Mouse (Mus musculus) midbrain, embryonic 12.5 days (tissue): ENCODE results near the gene Map7d2. TPM values are rescaled to one million over a fixed set of nuclear protein-coding genes. Genes with fewer than 3 reads are reported as not detected.
"Not testable (repeated sequence)": the region's sequence is repeated elsewhere in the genome, so short reads cannot be mapped to it uniquely, and the experiment has no call there.

Experiments
- ATAC-seq: fragments of 200-750 bp; cut with Nextera tagmentation; 2 replicates; pipeline ENCODE4 v1.8.0; 2017; ENCODE audit warnings: low read depth, moderate TSS enrichment, moderate library complexity; ENCODE audit not compliant: low FRiP score
- H3K27ac ChIP-seq: fragments of 300-500 bp; sonication (generic); replicated peaks from 2 replicates; pipeline ENCODE4 v1.5.1; 2016; ENCODE audit warnings: mild to moderate bottlenecking
- H3K27me3 ChIP-seq: fragments of 300-500 bp; sonication (generic); 2 replicates; pipeline ENCODE4 v1.6.1; 2016; ENCODE audit warnings: mild to moderate bottlenecking
- H3K36me3 ChIP-seq: fragments of 300-500 bp; sonication (generic); 2 replicates; pipeline ENCODE4 v1.6.1; 2016
- H3K4me1 ChIP-seq: fragments of 300-500 bp; sonication (generic); 2 replicates; pipeline ENCODE4 v1.6.1; 2016
- H3K4me2 ChIP-seq: fragments of 300-500 bp; sonication (generic); replicated peaks from 2 replicates; pipeline ENCODE4 v1.6.1; 2016; ENCODE audit warnings: mild to moderate bottlenecking, moderate library complexity
- H3K4me3 ChIP-seq: fragments of 300-500 bp; sonication (generic); 2 replicates; pipeline ENCODE4 v1.5.1; 2016; ENCODE audit warnings: mild to moderate bottlenecking
- H3K9ac ChIP-seq: fragments of 300-500 bp; sonication (generic); replicated peaks from 2 replicates; pipeline ENCODE4 v1.6.1; 2016; ENCODE audit warnings: mild to moderate bottlenecking, moderate library complexity
- H3K9me3 ChIP-seq: fragments of 300-500 bp; sonication (generic); 2 replicates; pipeline ENCODE4 v1.6.1; 2016; ENCODE audit warnings: mild to moderate bottlenecking
- WGBS: fragments of 180-500 bp; shearing (Covaris S2); methylation state at CpG from one replicate; pipeline ENCODE4 v1.1.7; 2016; 5-methylcytosine and 5-hydroxymethylcytosine counted together
- polyA plus RNA-seq: library from polyadenylated mRNA; unstranded; fragments of >200 nt; fragmentation: Nextera tagmentation; extraction: Ambion mirVana; gene quantifications from 2 replicates; pipeline ENCODE4 v1.2.1, GENCODE M21; 2016

Gene Map7d2
- 14.1 and 21.8 TPM in 2 replicates for polyA plus RNA-seq

GRCm38 (mm10) chrX:159414130-159414828 is at the start of gene Map7d2:
Gene Map7d2 (plus strand): TSS chrX:159414572.
- peak within 1 kb of the TSS; percentile 65 for H3K4me3 ChIP-seq
- no peaks in the 10 kb centered on the region for H3K4me1 ChIP-seq
- WGBS = 37% methylated on average over 58 of the region's 83 CpGs
- peak; percentile 91 for ATAC-seq
- H3K27ac ChIP-seq = peak within 1 kb of the TSS; percentile 49; the same call in 1 of the 2 replicates
- H3K27me3 ChIP-seq = peaks cover 13% of the 10 kb centered on the region
- H3K9ac ChIP-seq = peak within 1 kb of the TSS; percentile 46
- no peaks in the 10 kb centered on the region for H3K36me3 ChIP-seq
- no peaks in the 10 kb centered on the region for H3K9me3 ChIP-seq
- H3K4me2 ChIP-seq = peak within 1 kb of the TSS; percentile 71

- no peaks in the 10 kb centered on the region for H3K27me3 ChIP-seq
- peak within 1 kb of the TSS; percentile 64 for H3K9ac ChIP-seq
- no peaks in the 10 kb centered on the region for H3K9me3 ChIP-seq
- peak within 1 kb of the TSS; percentile 62 for H3K4me3 ChIP-seq
- peak within 1 kb of the TSS; percentile 49 for H3K4me2 ChIP-seq
- no peaks in the 10 kb centered on the region; the same call in 1 of the 2 replicates for H3K4me1 ChIP-seq
- peak within 1 kb of the TSS; percentile 78 for H3K27ac ChIP-seq
- ATAC-seq = peak; percentile 98
- H3K36me3 ChIP-seq = 0 out of 2 replicates have a peak, but pooled peaks cover 6% of the 10 kb centered on the region
- whole genome bisulfite sequencing = 26% methylated on average over 48 of the region's 76 CpGs
Observed at GRCm38 (mm10) chrX:159371831-159372752, 42.3 kb upstream of the Map7d2 start, which contains the start of gene Eif1ax. Gene Eif1ax (plus strand): TSS chrX:159372178.

GRCm38 (mm10) chrX:159372753-159373144 is 41.6 kb upstream of the Map7d2 start:
- WGBS = 26% methylated on average over 9 of the region's 9 CpGs
- 0 out of 2 replicates have a peak, but pooled peaks cover 6% of the 10 kb centered on the region for H3K36me3 ChIP-seq
- H3K9ac ChIP-seq = peak overlapping the region; percentile 64
- no peaks in the 10 kb centered on the region for H3K27me3 ChIP-seq
- H3K4me2 ChIP-seq = peak overlapping the region; percentile 49
- H3K9me3 ChIP-seq = no peaks in the 10 kb centered on the region
- H3K4me3 ChIP-seq = peak overlapping the region; percentile 62
- no peaks in the 10 kb centered on the region; the same call in 1 of the 2 replicates for H3K4me1 ChIP-seq
- ATAC-seq = no peak
- H3K27ac ChIP-seq = peak overlapping the region; percentile 78; the same call in 1 of the 2 replicates

GRCm38 (mm10) chrX:159387105-159387504 is 27.3 kb upstream of the Map7d2 start:
- 81% methylated on average over 9 of the region's 9 CpGs for WGBS
- no peak overlapping the region for H3K27ac ChIP-seq
- no peak overlapping the region for H3K4me3 ChIP-seq
- no peaks in the 10 kb centered on the region for H3K4me1 ChIP-seq
- H3K9me3 ChIP-seq = no peaks in the 10 kb centered on the region
- no peaks in the 10 kb centered on the region; the same call in 1 of the 2 replicates for H3K27me3 ChIP-seq
- H3K36me3 ChIP-seq = peaks cover 13% of the 10 kb centered on the region; the same call in 1 of the 2 replicates
- ATAC-seq = no peak
- no peak overlapping the region for H3K9ac ChIP-seq
- no peak overlapping the region for H3K4me2 ChIP-seq

GRCm38 (mm10) chrX:159388953-159389352 is 25.4 kb upstream of the Map7d2 start:
- H3K4me3 ChIP-seq = no peak overlapping the region
- H3K9me3 ChIP-seq = no peaks in the 10 kb centered on the region
- no peak for ATAC-seq
- H3K4me2 ChIP-seq = no peak overlapping the region
- H3K36me3 ChIP-seq = peaks cover 6% of the 10 kb centered on the region; the same call in 1 of the 2 replicates
- no peaks in the 10 kb centered on the region for H3K4me1 ChIP-seq
- no peaks in the 10 kb centered on the region; the same call in 1 of the 2 replicates for H3K27me3 ChIP-seq
- no peak overlapping the region for H3K9ac ChIP-seq
- no peak overlapping the region for H3K27ac ChIP-seq

GRCm38 (mm10) chrX:159390347-159390962 is 23.9 kb upstream of the Map7d2 start:
- H3K9ac ChIP-seq = no peak overlapping the region
- peaks cover 6% of the 10 kb centered on the region; the same call in 1 of the 2 replicates for H3K36me3 ChIP-seq
- H3K27ac ChIP-seq = no peak overlapping the region
- H3K4me2 ChIP-seq = no peak overlapping the region
- no peaks in the 10 kb centered on the region for H3K4me1 ChIP-seq
- no peaks in the 10 kb centered on the region for H3K9me3 ChIP-seq
- no peak overlapping the region for H3K4me3 ChIP-seq
- ATAC-seq = no peak
- no peaks in the 10 kb centered on the region; the same call in 1 of the 2 replicates for H3K27me3 ChIP-seq
- WGBS = 84% methylated on average over 6 of the region's 6 CpGs

GRCm38 (mm10) chrX:159391239-159391638 is 23.1 kb upstream of the Map7d2 start:
- WGBS = 75% methylated on average over 3 of the region's 3 CpGs
- Histone ChIP-seq H3K36me3 (no peaks in the 10 kb centered on the region), H3K4me2 (no peak overlapping the region), H3K27ac (no peak overlapping the region), H3K4me3 (no peak overlapping the region), H3K9me3 (no peaks in the 10 kb centered on the region), H3K27me3 (no peaks in the 10 kb centered on the region; the same call in 1 of the 2 replicates), H3K9ac (no peak overlapping the region), H3K4me1 (no peaks in the 10 kb centered on the region)
- no peak for ATAC-seq

GRCm38 (mm10) chrX:159409253-159409652 is 5.1 kb upstream of the Map7d2 start:
- Histone ChIP-seq H3K27ac (no peak overlapping the region), H3K9ac (no peak overlapping the region), H3K27me3 (peaks cover 2% of the 10 kb centered on the region; the same call in 1 of the 2 replicates), H3K36me3 (no peaks in the 10 kb centered on the region), H3K4me3 (no peak overlapping the region), H3K4me2 (no peak overlapping the region), H3K9me3 (no peaks in the 10 kb centered on the region), H3K4me1 (no peaks in the 10 kb centered on the region)
- ATAC-seq = no peak
- WGBS = 15% methylated on average over 4 of the region's 4 CpGs

GRCm38 (mm10) chrX:159414829-159415673 is 679 bp downstream of the Map7d2 start:
- H3K27me3 ChIP-seq = peaks cover 13% of the 10 kb centered on the region
- WGBS = 22% methylated on average over 60 of the region's 65 CpGs
- H3K36me3 ChIP-seq = no peaks in the 10 kb centered on the region
- peak overlapping the region; percentile 46 for H3K9ac ChIP-seq
- peak overlapping the region; percentile 71 for H3K4me2 ChIP-seq
- H3K9me3 ChIP-seq = no peaks in the 10 kb centered on the region
- ATAC-seq = peak; percentile 75
- peak overlapping the region; percentile 49; the same call in 1 of the 2 replicates for H3K27ac ChIP-seq
- no peaks in the 10 kb centered on the region for H3K4me1 ChIP-seq
- H3K4me3 ChIP-seq = peak overlapping the region; percentile 65

GRCm38 (mm10) chrX:159430507-159430906 is 16.1 kb downstream of the Map7d2 start:
- not testable (repeated sequence) for H3K9ac ChIP-seq, H3K4me3 ChIP-seq, H3K27ac ChIP-seq, H3K27me3 ChIP-seq, ATAC-seq, H3K36me3 ChIP-seq, H3K4me2 ChIP-seq, H3K4me1 ChIP-seq, H3K9me3 ChIP-seq
- 88% methylated on average over 3 of the region's 3 CpGs for WGBS

GRCm38 (mm10) chrX:159442128-159442527 is 27.8 kb downstream of the Map7d2 start:
- Histone ChIP-seq H3K4me2 (no peak overlapping the region), H3K27me3 (no peaks in the 10 kb centered on the region), H3K36me3 (no peaks in the 10 kb centered on the region), H3K9ac (no peak overlapping the region), H3K4me3 (no peak overlapping the region), H3K4me1 (no peaks in the 10 kb centered on the region), H3K9me3 (no peaks in the 10 kb centered on the region), H3K27ac (no peak overlapping the region)
- ATAC-seq = no peak
- 45% methylated on average over 3 of the region's 3 CpGs for WGBS
